In genomic region chr5:32036896-32037295, GRCm38 (mm10) we compare ENCODE assay signal across 16 mouse cellular contexts.
DNase-seq lines count a peak whose midpoint lies in the region; ATAC-seq and TF ChIP-seq lines count a peak whose summit lies in the region.
"Had no signal": no experiment of that assay in that cellular context is flagged by ENCODE, and none has a peak within 500 bp of the region (broad histone marks: within the 10 kb centered on the region; RNA-seq: fewer than 3 reads in every experiment).

No protein-coding gene starts in this region.

- no peak overlapping the region for H3K4me3 ChIP-seq in stomach, embryonic 15.5 days (replicated peaks)
- no peak overlapping the region for H3K4me3 ChIP-seq in stomach, postnatal 0 days (ENCODE audit: low read depth, low read length)
- H3K4me3 ChIP-seq in cortical plate, adult 2 months (ENCODE audit: insufficient read depth, low read length), result no peak overlapping the region
- H3K4me3 ChIP-seq in liver, embryonic 12.5 days, result no peak overlapping the region
- H3K4me3 ChIP-seq: embryonic facial prominence, embryonic 12.5 days; midbrain, embryonic 13.5 days; neural tube, embryonic 12.5 days had no signal

- H3K4me1 ChIP-seq in stomach, embryonic 15.5 days, result no peaks in the 10 kb centered on the region
- no peaks in the 10 kb centered on the region for H3K4me1 ChIP-seq in stomach, postnatal 0 days (replicated peaks; ENCODE audit: control insufficient read depth, insufficient read depth)
- H3K4me1 ChIP-seq in cortical plate, adult 2 months (ENCODE audit: control insufficient read depth, insufficient read depth, low read length), result peaks cover 10% of the 10 kb centered on the region
- peaks cover 10% of the 10 kb centered on the region for H3K4me1 ChIP-seq in liver, embryonic 12.5 days
- H3K4me1 ChIP-seq: embryonic facial prominence, embryonic 12.5 days had no signal

- no peak for TF ChIP-seq CTCF in stomach, postnatal 0 days (IDR thresholded peaks at IDR 0.05; ENCODE audit: low read depth)
- no peak for TF ChIP-seq CTCF in cortical plate, adult 2 months (IDR thresholded peaks at IDR 0.05; ENCODE audit: extremely low read depth, insufficient read depth, low read length)

- no peak for TF ChIP-seq POLR2A in cortical plate, adult 2 months (IDR thresholded peaks at IDR 0.05; ENCODE audit: extremely low read depth, insufficient read depth, low read length)

- H3K27me3 ChIP-seq in stomach, embryonic 15.5 days (replicated peaks), result no peaks in the 10 kb centered on the region
- H3K27me3 ChIP-seq in stomach, postnatal 0 days (ENCODE audit: control insufficient read depth, insufficient read depth, low read length), result no peaks in the 10 kb centered on the region
- no peaks in the 10 kb centered on the region for H3K27me3 ChIP-seq in liver, embryonic 12.5 days (replicated peaks)
- H3K27me3 ChIP-seq: embryonic facial prominence, embryonic 12.5 days; midbrain, embryonic 13.5 days; neural tube, embryonic 12.5 days had no signal

- 0 out of 2 replicates have a peak overlapping the region, but pooled peaks have one; percentile 8 for H3K27ac ChIP-seq in stomach, embryonic 15.5 days
- no peak overlapping the region; the same call in 1 of the 2 replicates for H3K27ac ChIP-seq in stomach, postnatal 0 days (replicated peaks)
- peak overlapping the region; percentile 65 for H3K27ac ChIP-seq in cortical plate, adult 2 months (ENCODE audit: insufficient read depth, low read length)
- no peak overlapping the region for H3K27ac ChIP-seq in liver, embryonic 12.5 days
- H3K27ac ChIP-seq: embryonic facial prominence, embryonic 12.5 days; kidney, postnatal 0 days; midbrain, embryonic 13.5 days; neural tube, embryonic 12.5 days had no signal

- no peak overlapping the region for H3K4me2 ChIP-seq in stomach, embryonic 15.5 days
- H3K4me2 ChIP-seq in stomach, postnatal 0 days (replicated peaks; ENCODE audit: low read depth), result no peak overlapping the region
- H3K4me2 ChIP-seq in liver, embryonic 12.5 days, result no peak overlapping the region
- H3K4me2 ChIP-seq: embryonic facial prominence, embryonic 12.5 days; heart, embryonic 11.5 days; midbrain, embryonic 13.5 days; neural tube, embryonic 12.5 days had no signal

- intact Hi-C loops in heart, postnatal 10 days (cut with DNase I), result loop anchor here (5.0 kb wide), 1 partner anchor 95 kb away; no protein-coding TSS in a partner anchor

- no peak overlapping the region for H3K9ac ChIP-seq in stomach, embryonic 15.5 days
- H3K9ac ChIP-seq in stomach, postnatal 0 days (ENCODE audit: low read length), result no peak overlapping the region
- H3K9ac ChIP-seq in liver, embryonic 12.5 days, result no peak overlapping the region
- H3K9ac ChIP-seq: embryonic facial prominence, embryonic 12.5 days; midbrain, embryonic 13.5 days; neural tube, embryonic 12.5 days had no signal

- H3K9me3 ChIP-seq in stomach, embryonic 15.5 days, result no peaks in the 10 kb centered on the region
- no peaks in the 10 kb centered on the region for H3K9me3 ChIP-seq in stomach, postnatal 0 days (ENCODE audit: control insufficient read depth, low read length)
- H3K9me3 ChIP-seq in liver, embryonic 12.5 days (replicated peaks), result no peaks in the 10 kb centered on the region
- H3K9me3 ChIP-seq: embryonic facial prominence, embryonic 12.5 days; midbrain, embryonic 13.5 days; neural tube, embryonic 12.5 days had no signal

- no peak for TF ChIP-seq EP300 in stomach, postnatal 0 days (optimal IDR thresholded peaks at IDR 0.05)

- H3K36me3 ChIP-seq in stomach, embryonic 15.5 days, result no peaks in the 10 kb centered on the region
- H3K36me3 ChIP-seq in stomach, postnatal 0 days (ENCODE audit: control insufficient read depth, insufficient read depth, low read length), result no peaks in the 10 kb centered on the region
- H3K36me3 ChIP-seq in liver, embryonic 12.5 days, result no peaks in the 10 kb centered on the region
- H3K36me3 ChIP-seq: embryonic facial prominence, embryonic 12.5 days; midbrain, embryonic 13.5 days; neural tube, embryonic 12.5 days had no signal

- 41% methylated on average over 2 of the region's 2 CpGs for WGBS in stomach, embryonic 15.5 days
- 36% methylated on average over 2 of the region's 2 CpGs for WGBS in stomach, postnatal 0 days
- 65% methylated on average over 2 of the region's 2 CpGs for WGBS in liver, embryonic 12.5 days (ENCODE audit: insufficient replicate concordance)

- peak; percentile 33 to 36 for DNase-seq in heart, adult 9 months (ENCODE audit: low spot score in 2 of 2)
- no peak for DNase-seq in heart, postnatal 10 days
- no peak for DNase-seq in stomach, postnatal 0 days (ENCODE audit: low spot score)
- DNase-seq in thymus, postnatal 25 days, result no peak
- DNase-seq: adrenal gland, adult 2 months; B cell, adult 2 months; right cerebral cortex, postnatal 4 days had no signal

- no peak; the same call in 1 of the 2 replicates for ATAC-seq in stomach, embryonic 15.5 days (ENCODE audit: insufficient read depth, low FRiP score, low read depth)
- no peak for ATAC-seq in stomach, postnatal 0 days (ENCODE audit: low FRiP score, low TSS enrichment)
- ATAC-seq in granulocyte monocyte progenitor cell, adult 5-6 weeks (replicated peaks; ENCODE audit: poor library complexity, severe bottlenecking), result no peak
- ATAC-seq in liver, embryonic 12.5 days, result no peak
- ATAC-seq: midbrain, embryonic 13.5 days had no signal

Comparison
In these comparisons a context has a peak if more than half of its experiments do, and no peak if none do; other contexts are left out.
1. DNase-seq: peak in heart, adult 9 months (2 of 2); none in heart, postnatal 10 days (0 of 2), stomach, postnatal 0 days (single experiment) and thymus, postnatal 25 days (single experiment).
2. H3K27ac ChIP-seq: peak in stomach, embryonic 15.5 days (single experiment) and cortical plate, adult 2 months (single experiment); none in stomach, postnatal 0 days (single experiment) and liver, embryonic 12.5 days (single experiment).